Mouse (Mus musculus) kidney, adult 8-10 months (tissue): ENCODE measurements around the gene Csmd2.

Experiments used
- DNase-seq, 2 experiments: peaks; one replicate each; pipeline ENCODE4 v3.0.0; 2022

Gene Csmd2

GRCm38 (mm10) chr4:128365851-128366250 is 378.2 kb downstream of the Csmd2 start:
- DNase-seq: no peak

- DNase-seq: no peak
These were observed 380.4 kb downstream of the Csmd2 start for GRCm38 (mm10) chr4:128368088-128368487.

- DNase-seq: no peak
These were observed 384.1 kb downstream of the Csmd2 start for GRCm38 (mm10) chr4:128371766-128372165.

DNA sequence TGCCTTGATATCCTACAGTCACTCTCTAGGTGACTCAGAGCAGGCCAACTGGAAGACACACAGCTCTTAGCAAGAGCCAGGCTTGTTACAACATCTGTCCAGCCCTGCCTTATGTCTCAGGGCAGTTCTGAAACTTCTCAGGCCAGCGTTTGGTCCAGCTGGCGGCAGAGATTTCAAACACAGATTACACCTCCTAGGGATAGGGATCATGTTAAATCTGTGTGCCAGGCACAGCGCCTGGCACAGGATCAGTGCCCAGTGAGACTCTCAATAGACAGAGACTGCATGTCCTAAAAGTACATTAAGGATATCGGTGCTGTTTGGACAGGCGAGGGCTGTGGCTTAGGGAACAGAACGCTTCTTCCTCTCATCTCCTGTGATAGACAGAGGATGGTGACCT is 385.5 kb downstream of the Csmd2 start:
- no peak for DNase-seq

- no peak for DNase-seq
These were observed 386.4 kb downstream of the Csmd2 start for GRCm38 (mm10) chr4:128374051-128374450.

DNA sequence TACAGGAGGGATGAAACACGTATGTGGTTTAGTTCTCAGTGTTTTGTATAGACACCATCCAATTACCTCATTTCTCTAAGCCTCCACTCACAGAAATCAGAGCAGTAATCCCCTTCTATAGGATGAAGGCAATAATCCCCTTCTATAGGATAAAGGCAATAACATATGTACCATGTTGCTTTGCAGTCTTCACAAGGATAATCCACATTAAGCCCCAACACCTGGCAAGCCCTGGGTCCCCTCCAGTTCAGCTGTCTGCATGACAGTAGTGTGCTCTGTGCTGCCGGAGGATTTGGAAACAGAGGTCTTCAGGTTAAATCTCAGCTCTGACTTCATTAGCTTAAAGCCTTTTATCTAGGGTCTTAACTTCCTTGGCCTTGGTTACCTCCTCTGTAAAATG is 391.3 kb downstream of the Csmd2 start:
- DNase-seq: no peak

DNA sequence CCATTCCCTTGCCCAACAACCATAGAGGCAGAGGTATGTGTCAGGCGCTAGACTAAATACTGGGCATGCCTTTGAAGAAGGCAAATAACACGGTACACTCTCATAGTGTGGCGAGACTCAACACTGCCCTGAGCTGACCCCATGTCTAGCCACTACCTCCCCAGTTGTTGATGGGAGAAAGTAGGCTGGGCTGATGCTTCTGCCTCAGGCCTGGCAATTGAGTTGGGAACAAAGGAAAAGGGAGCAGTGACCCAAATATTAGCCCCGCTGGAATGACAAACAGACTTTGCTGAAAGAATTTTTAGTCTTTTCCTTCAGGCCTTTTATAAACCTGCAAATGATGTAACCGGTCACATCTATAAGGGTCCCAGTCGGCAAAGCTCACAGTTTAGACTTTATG is 393.7 kb downstream of the Csmd2 start:
- DNase-seq: no peak

DNA sequence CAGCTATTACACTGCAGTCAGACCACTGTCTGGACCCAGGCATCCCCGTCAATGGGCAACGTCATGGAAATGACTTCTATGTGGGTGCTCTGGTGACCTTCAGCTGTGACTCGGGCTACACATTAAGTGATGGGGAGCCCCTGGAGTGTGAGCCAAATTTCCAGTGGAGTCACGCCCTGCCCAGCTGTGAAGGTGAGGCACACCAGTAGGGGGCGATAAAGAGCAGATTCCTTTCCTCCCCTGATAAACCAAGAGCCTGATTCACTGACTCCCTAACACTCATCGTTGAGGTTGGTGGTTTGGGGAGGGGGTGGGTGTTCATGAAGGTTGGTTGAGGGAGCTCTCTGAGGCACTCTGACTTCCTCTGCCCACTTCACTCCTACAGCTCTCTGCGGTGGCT is 396.1 kb downstream of the Csmd2 start:
- DNase-seq: no peak

- DNase-seq: no peak
These were observed 403.8 kb downstream of the Csmd2 start for GRCm38 (mm10) chr4:128391484-128391883.

DNA sequence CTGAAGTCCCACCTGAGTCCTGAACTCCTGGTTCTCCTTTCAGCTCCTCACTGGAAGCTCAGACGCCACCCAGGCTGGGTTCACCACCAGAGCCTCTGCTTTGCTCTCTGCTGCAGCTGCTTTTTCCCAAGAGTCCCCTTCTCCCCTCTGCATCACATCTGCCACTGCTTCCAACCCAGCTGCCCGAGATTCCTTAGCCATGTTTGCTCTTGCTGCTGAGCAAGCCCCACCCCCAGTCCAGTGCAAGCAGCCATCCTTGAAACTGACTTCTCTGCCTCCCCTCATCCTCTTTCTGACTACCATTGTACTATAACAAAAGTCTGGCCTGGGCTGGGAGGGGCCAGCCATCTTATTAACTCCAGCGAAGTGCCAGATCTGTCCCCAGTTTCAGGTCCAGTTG is 404.6 kb downstream of the Csmd2 start:
- no peak for DNase-seq

DNA sequence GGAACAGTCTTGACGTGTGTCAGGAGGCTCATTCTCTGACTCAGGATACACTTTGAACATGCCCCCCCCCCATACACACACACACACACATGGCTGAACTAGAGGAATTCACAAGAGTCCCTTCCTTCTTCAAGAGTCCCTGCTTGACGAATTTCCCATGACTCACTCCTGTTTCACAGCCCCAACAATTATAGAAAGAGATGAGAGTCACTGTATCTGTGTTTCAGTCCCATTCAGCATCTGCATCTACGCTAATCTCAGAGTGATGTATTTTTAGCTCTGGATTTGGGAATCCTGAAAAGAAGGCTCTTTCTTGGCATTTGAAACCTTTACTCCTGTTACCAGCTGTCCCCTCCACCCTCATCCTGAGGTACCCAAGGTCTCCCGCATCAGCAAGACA is 406.2 kb downstream of the Csmd2 start:
- DNase-seq: no peak

DNA sequence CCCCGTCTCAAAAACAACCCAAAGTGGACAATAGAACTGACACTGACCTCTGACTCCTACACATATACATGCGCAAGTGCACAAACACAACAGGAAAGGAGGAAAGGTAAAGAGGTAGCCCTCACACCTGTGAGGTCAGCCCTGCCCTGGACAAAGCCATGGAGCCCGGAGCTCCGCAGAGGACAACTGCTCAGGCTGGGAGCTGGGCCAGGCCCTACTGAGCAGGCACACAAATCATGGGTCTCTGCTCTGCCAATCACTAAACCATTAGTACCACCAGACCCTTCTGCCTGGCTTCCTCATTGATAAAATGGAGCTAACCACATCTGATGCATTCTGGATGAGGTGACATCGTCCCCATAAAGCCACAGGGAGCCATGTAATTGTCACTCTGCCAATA is 409.0 kb downstream of the Csmd2 start:
- DNase-seq: no peak

DNA sequence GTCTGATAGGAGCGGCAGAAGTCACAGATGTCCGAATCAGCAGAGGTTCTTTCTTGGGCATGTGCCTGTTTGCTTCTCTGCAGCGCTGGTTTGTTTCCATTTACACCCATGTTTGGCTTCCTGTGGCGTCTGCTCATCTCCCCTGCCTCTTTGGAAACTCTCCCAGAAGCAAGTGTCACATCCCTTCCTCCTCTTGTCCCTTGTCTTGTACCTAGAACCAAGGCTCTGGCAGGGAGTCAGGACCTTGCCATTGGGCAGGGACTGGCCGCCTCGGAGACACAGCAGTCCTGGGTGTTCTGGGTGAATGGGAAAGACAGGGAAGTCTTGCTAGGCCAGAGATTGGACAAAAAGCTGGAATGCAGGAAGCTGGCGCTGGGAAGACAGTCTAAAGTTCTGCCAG is 410.1 kb downstream of the Csmd2 start:
- no peak for DNase-seq

DNA sequence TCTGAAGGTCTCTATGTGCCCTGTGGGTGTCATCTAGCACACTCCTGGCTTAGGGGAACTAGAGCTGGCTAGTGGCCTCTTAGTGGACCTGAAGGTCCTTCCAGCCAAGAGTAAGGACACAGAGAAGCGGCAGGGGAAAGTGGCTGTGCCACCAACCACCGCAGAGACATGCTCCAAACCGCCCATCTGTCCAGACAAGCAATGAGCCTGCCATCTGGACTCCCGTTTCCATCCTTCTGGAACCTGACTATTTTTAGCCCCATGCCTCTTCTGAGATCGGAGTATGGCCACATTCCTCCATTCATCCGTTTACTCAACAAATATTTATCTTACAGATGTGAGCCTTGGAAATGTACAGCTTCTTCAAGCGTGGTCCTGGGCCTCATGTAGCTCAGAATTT is 411.3 kb downstream of the Csmd2 start:
- DNase-seq: no peak

GRCm38 (mm10) chr4:128400016-128400415 is 412.4 kb downstream of the Csmd2 start:
- no peak for DNase-seq

DNA sequence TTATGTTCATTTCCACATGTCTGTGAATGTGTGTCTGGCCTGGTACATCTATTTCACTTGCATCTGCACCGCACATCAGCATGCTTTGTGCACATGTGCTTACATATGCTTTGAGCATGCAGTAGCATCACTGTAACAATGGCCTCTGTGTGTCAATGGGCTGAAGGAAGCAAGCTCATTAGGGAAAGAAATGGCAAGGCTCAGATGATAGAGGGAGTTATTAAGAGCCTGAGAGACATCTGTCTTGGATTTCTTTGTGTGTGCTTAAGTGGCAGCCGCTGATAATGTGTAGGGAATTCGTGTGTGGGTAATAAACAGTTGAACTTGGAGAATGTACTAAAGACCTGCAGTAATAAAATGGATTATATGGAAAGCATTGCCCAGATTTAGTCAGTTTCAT is 413.9 kb downstream of the Csmd2 start:
- no peak for DNase-seq

- no peak for DNase-seq
These were observed 415.0 kb downstream of the Csmd2 start for GRCm38 (mm10) chr4:128402706-128403105.

- no peak for DNase-seq
These were observed 417.9 kb downstream of the Csmd2 start for GRCm38 (mm10) chr4:128405576-128405975.

- DNase-seq: no peak
These were observed 419.6 kb downstream of the Csmd2 start for GRCm38 (mm10) chr4:128407084-128407845.

DNA sequence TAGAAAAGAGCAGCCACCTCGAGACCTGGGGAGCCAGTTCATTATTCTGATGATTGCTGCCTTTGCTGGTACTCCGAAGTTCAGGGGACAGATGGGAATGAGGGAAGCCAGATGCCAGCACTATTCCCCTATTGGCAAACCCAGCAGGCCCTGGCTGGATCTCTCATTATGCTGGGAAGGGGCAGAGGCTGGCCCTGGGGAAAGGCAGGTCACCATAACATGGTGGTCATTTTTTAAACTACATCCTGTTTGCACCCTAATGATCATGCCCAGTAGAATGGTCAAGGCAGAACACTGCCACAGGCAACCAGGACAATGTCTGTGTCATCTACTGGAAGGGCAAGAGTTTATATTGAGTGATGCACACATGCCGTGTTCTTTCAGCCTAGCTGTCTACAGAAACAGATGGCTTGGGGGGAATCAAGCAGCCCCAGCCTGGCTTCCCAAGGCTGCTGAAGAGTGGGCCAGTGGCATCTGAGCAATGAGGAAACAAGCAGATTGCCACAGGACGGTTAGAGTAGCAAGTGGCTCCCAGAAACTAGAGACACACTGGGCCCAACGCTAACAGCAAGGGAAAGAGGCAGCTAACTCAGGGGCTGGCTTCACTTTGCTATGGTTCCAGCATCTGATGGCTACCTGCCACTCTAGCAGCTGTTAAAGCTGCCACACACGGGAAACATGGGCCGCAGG is 424.4 kb downstream of the Csmd2 start:
- no peak for DNase-seq

DNA sequence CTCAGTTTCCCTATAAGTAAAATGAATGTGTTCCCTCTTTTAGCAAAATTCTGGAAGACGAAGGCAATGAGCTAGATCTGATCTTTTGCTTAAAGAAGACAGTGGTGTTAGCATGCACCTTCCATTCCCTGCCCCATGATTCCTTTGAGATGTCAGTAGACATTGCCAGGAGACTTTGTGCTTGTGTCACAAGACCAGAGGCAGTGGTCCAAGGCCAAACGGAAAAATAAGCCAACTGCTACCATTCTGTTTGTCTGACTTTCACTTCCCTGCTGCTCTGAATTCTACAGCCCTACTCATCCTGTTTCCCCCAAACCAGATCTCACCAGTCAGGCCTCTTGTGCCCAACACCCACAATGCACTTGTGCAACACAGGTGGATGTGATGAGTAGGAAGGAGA is 427.1 kb downstream of the Csmd2 start:
- peak; percentile 67 to 69 for DNase-seq

DNA sequence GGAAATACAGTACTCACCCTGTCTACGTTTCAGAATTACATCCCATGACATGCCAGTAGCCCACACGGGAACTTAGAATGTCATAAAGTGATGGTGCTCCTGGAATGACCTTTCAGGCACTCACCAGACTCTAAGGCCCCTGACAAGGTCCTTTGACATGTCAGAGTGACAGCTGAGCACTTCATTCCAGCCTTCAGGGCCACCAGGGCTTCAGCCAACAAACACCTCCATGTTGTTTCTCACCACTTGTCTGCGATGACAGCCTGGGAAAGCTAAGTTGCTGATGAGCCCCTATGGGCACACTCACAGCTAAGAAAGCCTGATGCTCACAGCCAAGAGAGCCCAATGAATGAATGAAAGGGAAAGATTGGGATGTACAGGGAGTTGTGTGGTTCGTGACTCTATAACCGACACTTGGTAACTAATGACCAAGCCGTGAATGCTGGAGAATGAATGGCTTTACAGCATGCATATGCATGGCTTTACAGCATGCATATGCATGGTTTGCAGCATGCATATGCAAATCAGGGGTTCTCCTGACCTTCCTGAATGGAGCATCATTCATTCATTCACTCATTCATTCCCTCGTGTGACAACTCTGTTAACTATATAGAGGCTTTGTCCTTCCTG is 432.4 kb downstream of the Csmd2 start:
- DNase-seq: no peak

DNA sequence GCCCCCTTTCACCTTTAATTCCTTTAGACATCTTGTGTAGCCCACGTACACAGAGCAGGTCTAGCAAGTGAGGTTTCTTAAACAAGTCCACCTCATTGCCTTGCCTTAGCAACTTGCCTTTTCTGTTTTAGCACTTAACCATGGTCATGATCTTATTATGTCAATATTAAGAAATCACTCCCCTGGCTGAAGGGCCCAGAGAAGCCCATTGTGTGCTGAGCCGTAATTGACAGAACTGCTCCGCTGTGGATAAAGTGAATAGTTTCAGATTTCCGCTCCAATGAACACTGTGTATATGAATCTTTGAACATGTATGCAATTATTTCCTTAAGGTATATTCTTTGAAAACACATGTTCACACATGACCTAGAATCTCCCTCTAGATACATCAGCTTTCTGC is 434.8 kb downstream of the Csmd2 start:
- DNase-seq: no peak

GRCm38 (mm10) chr4:128425339-128425738 is 437.7 kb downstream of the Csmd2 start:
- DNase-seq: no peak
